Mouse (Mus musculus) T-helper 17 cell (primary cell): ENCODE results near the gene Glod5.

Source experiments
- in situ Hi-C, 2 experiments: fragments of 300-600 bp; cut with MboI, MseI; formaldehyde crosslinking; loops; 1 replicate in 1 of 2; 2 replicates in 1 of 2; pipeline ENCODE4 v1.15.1; 2025; ENCODE audit warnings: high pct_unique_total_duplicates in 2 of 2

The Glod5 gene

GRCm38 (mm10) chrX:7968226-7968625 is 50.1 kb downstream of the Glod5 start:
- in situ Hi-C loops, result no loop called here

GRCm38 (mm10) chrX:7967596-7968201 is 50.6 kb downstream of the Glod5 start:
- in situ Hi-C loops, result no loop called here

GRCm38 (mm10) chrX:7966161-7966560 is 52.1 kb downstream of the Glod5 start:
- in situ Hi-C loops, result no loop called here

- in situ Hi-C loops, result no loop called here
These were observed 54.3 kb downstream of the Glod5 start for GRCm38 (mm10) chrX:7963829-7964626.

- in situ Hi-C loops, result no loop called here
These were observed 59.4 kb downstream of the Glod5 start for GRCm38 (mm10) chrX:7958868-7959267.
